Mouse (Mus musculus): ENCODE measurements around the gene Tef. TPM values are rescaled to one million over a fixed set of nuclear protein-coding genes. Genes with fewer than 3 reads are reported as not detected.
A peak's percentile ranks its signal among the peaks of the same experiment; 100 is the strongest.

The Tef gene
- total RNA-seq, 1 experiment from 2014 or later, result 60.3 TPM

DNA sequence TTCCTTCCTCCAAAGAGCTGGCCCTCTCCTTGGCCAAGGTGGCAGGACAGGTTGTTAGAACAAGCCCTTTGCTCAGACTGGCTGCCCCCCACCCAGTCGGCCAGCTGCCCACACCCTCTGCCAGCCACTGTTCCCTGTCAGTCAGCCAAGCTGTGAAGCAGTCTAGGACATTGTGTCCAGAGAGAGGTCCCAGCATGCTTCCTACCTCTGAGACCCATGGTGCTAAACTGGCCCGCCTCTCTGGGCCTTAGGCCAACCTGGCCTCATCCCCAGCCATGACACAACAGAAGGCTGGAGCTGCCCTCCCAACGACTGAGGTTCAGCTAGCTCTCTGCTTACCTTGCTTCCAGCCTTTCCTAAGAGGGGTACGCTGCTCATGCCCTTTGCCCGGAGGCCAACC lies 37.4 kb downstream of the Tef start:
- no peak for ATAC-seq (replicated peaks; ENCODE audit: insufficient number of reproducible peaks, low FRiP score, low TSS enrichment, poor library complexity, severe bottlenecking)

GRCm38 (mm10) chr15:81840306-81840705 lies 38.1 kb downstream of the Tef start:
- ATAC-seq (replicated peaks; ENCODE audit: insufficient number of reproducible peaks, low FRiP score, low TSS enrichment, poor library complexity, severe bottlenecking), result no peak

DNA sequence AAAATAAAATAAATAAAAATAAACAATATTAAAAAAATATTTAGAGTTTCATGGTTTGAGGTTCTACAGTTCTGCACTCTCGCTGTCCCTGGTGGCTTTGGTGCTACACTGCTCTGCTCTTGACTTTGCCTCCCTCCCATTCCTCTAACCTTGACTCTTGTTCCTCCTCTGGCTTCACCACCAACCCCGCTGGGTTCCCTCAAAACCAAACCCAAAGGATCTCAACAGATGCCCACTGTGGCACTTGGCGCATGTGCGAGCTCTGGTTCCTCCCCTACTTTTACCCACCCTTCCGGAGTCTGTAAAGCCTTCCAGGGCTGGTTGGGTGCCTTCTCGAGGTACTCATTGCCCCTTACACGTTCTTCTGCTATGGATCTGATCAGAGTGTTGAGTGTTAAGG lies 40.1 kb downstream of the Tef start:
- no peak for ATAC-seq (replicated peaks; ENCODE audit: insufficient number of reproducible peaks, low FRiP score, low TSS enrichment, poor library complexity, severe bottlenecking)

- ATAC-seq (replicated peaks; ENCODE audit: insufficient number of reproducible peaks, low FRiP score, low TSS enrichment, poor library complexity, severe bottlenecking), result no peak
Observed at GRCm38 (mm10) chr15:81845033-81845625, 42.9 kb downstream of the Tef start.

- ATAC-seq (replicated peaks; ENCODE audit: insufficient number of reproducible peaks, low FRiP score, low TSS enrichment, poor library complexity, severe bottlenecking), result peak; percentile 59
Observed at GRCm38 (mm10) chr15:81845724-81846123, 43.5 kb downstream of the Tef start.

- no peak for ATAC-seq (replicated peaks; ENCODE audit: insufficient number of reproducible peaks, low FRiP score, low TSS enrichment, poor library complexity, severe bottlenecking)
Observed at GRCm38 (mm10) chr15:81846755-81847154, 44.5 kb downstream of the Tef start.

DNA sequence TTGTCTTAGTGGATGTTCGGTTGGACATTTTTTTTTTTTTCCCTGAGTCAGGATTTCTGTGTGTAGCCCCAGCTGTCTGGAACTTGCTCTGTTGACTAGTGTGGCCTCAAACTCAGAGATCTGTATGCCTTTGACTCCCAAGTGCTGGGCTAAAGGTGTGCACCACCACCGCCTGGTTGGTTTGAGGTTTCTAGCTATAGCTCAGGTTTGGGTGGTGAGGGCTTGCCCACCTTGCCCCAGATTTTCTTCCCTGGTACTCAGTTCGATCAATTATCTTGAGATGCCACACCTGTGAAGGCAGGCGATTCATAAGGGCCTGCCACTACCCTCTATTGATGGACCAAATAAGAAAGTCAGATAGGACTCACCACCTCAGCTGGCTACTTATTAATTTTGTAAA lies 44.9 kb downstream of the Tef start:
- ATAC-seq (replicated peaks; ENCODE audit: insufficient number of reproducible peaks, low FRiP score, low TSS enrichment, poor library complexity, severe bottlenecking), result no peak

- no peak for ATAC-seq (replicated peaks; ENCODE audit: insufficient number of reproducible peaks, low FRiP score, low TSS enrichment, poor library complexity, severe bottlenecking)
Observed at GRCm38 (mm10) chr15:81847861-81848260, 45.6 kb downstream of the Tef start.

DNA sequence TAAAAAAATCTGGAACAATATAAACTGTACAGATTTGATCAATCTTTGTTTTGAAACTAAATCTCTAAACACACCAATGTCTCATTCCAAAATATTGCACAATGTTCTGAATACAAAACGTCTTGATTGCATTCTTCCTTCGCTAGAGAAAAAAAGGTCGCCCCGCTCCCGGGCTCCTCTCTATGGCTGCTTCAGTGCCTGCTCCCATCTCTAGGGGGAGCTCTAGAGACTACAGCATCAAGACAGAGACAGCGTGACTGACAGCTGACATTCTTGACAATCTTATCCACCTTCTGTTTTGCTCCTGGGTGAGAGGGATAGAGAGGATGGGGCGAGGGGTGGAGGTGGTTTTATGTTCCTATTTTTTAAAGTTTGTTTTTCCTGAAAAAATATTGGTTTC lies 46.1 kb downstream of the Tef start:
- peak; percentile 79 for ATAC-seq (replicated peaks; ENCODE audit: insufficient number of reproducible peaks, low FRiP score, low TSS enrichment, poor library complexity, severe bottlenecking)

GRCm38 (mm10) chr15:81849104-81849503 lies 46.9 kb downstream of the Tef start:
- no peak for ATAC-seq (replicated peaks; ENCODE audit: insufficient number of reproducible peaks, low FRiP score, low TSS enrichment, poor library complexity, severe bottlenecking)

DNA sequence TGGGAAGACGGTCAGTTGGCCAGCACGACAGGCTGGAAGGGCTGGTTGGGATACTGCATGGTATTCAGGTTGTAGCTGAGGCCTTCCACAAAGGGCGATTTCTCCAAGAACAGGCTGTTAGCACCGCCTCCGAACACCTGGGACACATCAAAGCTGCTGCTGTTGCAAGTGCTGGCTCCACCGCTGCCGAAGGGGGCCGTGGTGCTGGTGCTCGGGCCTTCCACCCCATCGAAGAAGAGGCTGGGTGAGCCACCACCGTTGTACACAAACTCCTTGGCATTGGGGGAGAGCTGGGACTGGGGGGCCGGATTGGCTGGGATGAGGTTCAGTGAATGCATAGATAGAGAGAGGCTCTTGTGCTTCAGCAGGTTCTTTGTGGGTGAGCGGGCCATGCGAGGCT lies 48.5 kb downstream of the Tef start:
- ATAC-seq (replicated peaks; ENCODE audit: insufficient number of reproducible peaks, low FRiP score, low TSS enrichment, poor library complexity, severe bottlenecking), result no peak

GRCm38 (mm10) chr15:81851375-81851774 lies 49.2 kb downstream of the Tef start:
- ATAC-seq (replicated peaks; ENCODE audit: insufficient number of reproducible peaks, low FRiP score, low TSS enrichment, poor library complexity, severe bottlenecking), result 0 out of 2 replicates have a peak, but pooled peaks have one; percentile 29

DNA sequence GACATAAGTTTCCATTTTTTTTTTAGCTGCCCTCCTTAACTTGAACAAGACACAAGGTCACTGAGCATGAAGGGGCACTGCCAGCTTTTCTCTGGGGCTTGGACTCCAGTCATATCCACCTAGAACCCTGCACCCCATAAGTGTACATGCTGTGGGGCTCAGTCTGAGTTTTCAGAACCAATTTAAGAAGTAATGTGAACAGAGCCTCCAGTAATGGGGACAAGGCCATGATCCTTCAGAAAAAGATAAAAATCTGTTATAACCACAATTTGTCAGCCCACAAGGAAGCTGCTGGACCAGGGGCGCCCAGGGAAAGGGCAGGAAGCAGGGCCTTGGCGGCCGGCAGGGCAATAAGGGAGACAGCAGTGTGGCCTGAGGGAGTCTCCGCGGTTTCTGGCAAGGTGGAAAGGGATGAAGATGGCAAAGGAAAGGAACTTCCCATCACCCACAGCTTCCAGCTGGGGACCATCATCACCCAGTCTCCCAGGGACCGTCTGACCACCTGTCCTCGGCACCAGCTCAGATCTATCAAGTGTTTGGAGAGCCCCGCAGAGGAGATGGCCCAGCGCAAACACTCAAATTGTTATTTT lies 50.3 kb downstream of the Tef start:
- no peak for ATAC-seq (replicated peaks; ENCODE audit: insufficient number of reproducible peaks, low FRiP score, low TSS enrichment, poor library complexity, severe bottlenecking)

DNA sequence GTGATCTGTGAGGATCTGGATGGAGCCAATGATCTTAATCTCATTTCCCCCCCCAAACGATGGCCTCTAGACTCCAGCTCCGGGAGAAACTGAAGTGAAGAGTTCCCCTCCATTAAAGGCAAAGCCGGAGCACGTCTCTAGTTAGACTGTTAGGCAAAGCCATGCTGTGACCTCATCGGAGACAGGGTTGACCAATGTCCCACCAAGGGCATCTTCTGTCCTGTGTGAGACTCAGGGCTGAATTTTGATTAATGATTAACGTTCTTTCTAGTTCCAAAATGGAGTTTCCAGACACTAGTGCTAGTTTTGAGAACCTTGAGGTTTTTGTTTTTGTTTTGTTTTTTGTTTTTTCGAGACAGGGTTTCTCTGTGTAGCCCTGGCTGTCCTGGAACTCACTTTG lies 50.9 kb downstream of the Tef start:
- no peak for ATAC-seq (replicated peaks; ENCODE audit: insufficient number of reproducible peaks, low FRiP score, low TSS enrichment, poor library complexity, severe bottlenecking)

- ATAC-seq (replicated peaks; ENCODE audit: insufficient number of reproducible peaks, low FRiP score, low TSS enrichment, poor library complexity, severe bottlenecking), result peak; percentile 78
Observed at GRCm38 (mm10) chr15:81856030-81856790, 54.0 kb downstream of the Tef start.

DNA sequence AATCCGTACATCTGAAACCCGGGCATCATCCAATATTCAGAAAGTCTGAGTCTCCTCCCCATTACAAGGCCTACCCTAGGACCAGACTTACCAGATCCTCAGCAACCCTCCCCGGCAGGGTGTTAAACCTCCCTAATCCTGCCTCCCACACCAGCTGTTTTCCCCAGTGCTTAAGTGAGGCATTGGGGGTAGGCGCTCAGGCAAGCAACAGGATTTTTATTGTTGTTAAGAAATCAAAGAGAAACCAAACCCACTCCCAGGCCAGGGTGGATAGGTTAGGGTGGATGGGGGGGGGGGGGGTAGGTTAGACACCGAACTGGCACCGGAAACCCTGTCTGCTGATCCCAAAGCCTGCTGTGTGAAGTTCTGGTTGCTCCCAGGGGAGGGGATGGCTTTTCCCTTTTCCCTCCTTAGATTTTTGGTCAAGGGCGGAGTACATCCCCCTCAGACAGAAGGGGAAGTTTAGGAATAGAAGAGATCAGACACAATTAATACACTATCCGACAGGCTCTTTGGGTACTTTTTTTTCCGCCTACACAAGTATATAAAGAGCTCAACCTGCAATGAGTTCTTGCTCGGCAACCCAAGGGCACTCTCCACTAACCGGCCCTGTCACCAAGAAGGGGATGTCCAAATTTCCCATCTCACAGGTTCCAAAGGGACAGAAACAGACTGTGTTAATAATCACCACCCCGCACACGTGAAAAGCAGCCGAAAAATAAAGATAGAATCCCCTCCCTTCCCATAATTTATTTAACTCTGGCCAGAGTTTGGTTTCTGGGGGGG lies 54.9 kb downstream of the Tef start:
- ATAC-seq (replicated peaks; ENCODE audit: insufficient number of reproducible peaks, low FRiP score, low TSS enrichment, poor library complexity, severe bottlenecking), result no peak

DNA sequence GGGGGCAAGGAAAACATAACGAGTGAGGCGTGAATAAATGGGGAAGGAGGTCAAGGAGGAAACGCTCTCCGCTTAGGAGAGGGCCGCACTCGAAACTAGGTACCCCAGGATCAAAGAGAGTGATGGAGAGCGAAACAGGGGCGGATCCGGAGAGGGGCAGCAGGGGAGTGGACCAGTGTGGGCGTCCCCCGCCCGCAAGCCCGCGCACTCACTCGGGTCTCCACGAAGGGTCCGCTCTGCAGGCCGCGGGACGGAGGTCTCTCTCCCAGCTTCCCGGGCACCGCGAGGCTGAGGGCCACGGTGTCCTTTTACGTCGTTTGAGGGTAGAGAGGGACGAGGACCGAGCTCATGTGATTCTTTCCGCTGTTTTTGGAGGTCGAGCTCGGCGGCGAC lies 55.5 kb downstream of the Tef start:
- ATAC-seq (replicated peaks; ENCODE audit: insufficient number of reproducible peaks, low FRiP score, low TSS enrichment, poor library complexity, severe bottlenecking), result no peak

DNA sequence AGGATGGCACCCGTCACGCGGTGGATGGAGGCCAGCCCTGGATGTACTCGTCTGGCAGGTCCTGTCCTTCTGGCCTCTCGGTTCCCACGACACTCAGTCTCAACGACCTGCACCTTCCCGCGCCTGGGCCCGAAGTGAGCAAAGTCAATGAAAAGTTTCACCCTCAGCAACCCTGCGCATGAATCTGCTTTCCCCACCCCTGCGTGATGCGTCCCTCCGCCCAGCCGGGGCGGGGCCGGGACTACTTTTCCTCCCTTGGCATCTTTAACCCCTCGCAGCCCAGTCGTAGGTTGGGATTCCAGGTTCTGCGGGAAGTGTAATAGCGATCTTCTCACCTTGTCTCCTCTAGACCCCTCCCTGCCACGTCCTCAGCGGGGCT lies 55.9 kb downstream of the Tef start:
- ATAC-seq (replicated peaks; ENCODE audit: insufficient number of reproducible peaks, low FRiP score, low TSS enrichment, poor library complexity, severe bottlenecking), result peak; percentile 62

DNA sequence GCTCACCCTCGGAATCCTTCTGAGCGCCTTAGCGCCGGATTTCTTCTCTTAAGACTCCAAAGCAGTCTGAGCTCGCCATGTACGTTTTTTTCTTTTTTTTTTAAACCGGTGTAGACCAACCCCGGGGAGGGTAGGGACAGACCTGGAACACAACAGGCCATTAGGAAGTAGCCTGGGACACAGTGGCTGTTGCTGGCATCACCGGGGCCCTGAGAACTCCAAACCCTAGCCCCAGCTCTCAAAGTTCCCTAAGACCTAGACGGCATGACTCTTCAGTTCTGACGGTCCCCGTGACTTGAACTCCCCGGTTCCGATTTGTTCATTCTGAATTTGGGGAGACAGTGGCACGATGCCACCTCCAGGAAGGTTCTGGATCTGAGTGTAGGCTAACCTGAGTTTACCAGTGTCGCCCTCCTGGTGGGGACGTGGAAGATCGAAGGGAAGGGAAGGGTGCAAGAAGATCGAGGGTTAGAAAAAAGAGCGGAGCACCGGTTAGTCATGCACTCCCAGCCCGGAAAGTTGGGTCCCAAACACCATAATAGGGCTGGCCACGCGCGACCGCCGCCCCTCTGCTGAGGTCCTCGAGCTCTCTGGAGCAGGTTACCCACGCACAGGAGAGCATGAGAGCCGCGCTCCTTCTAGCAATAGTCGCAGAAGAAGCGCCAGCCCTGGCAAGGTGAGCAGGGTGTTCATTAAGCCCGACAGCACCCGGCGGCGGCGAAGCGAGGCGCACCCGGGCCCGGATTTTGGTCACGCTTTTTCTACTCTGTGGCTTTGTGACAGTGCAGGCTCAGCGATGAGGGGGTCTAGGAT lies 56.5 kb downstream of the Tef start, which contains the start of gene Tob2:
Gene Tob2, minus strand, starts transcription at position 280 of the 813 bp plus-strand sequence.
- ATAC-seq (replicated peaks; ENCODE audit: insufficient number of reproducible peaks, low FRiP score, low TSS enrichment, poor library complexity, severe bottlenecking), result no peak

Data from monocyte, adult 5-6 weeks (primary cell).